Mouse (Mus musculus) small intestine, adult 2 months (tissue): Measurements from ENCODE around the gene Zfp827. TPM values are rescaled to one million over a fixed set of nuclear protein-coding genes. Genes with fewer than 3 reads are reported as not detected.

Experiments used
- H3K27ac ChIP-seq: fragments of 200-500 bp; 2 replicates; pipeline ENCODE4 v1.5.1; 2012; ENCODE audit warnings: low read depth, low read length, control low read depth, inconsistent platforms; ENCODE audit not compliant: insufficient read depth
- H3K27me3 ChIP-seq: fragments of 200-500 bp; 2 replicates; pipeline ENCODE4 v1.6.1; 2012; ENCODE audit warnings: mild to moderate bottlenecking, moderate library complexity, low read length, inconsistent platforms; ENCODE audit not compliant: control insufficient read depth, insufficient read depth
- H3K36me3 ChIP-seq: fragments of 200-500 bp; 2 replicates; pipeline ENCODE4 v1.6.1; 2012; ENCODE audit warnings: mild to moderate bottlenecking, low read length, control low read depth, inconsistent platforms; ENCODE audit not compliant: control insufficient read depth, insufficient read depth
- H3K4me1 ChIP-seq: fragments of 200-500 bp; 2 replicates; pipeline ENCODE4 v1.6.1; 2012; ENCODE audit warnings: low read length, inconsistent platforms, mixed read lengths; ENCODE audit not compliant: control insufficient read depth, insufficient read depth, insufficient read length
- H3K4me3 ChIP-seq: fragments of 200-500 bp; 2 replicates; pipeline ENCODE4 v1.5.1; 2012; ENCODE audit warnings: low read depth, mild to moderate bottlenecking, control low read depth, inconsistent platforms, low read length, moderate library complexity
- CTCF ChIP-seq: fragments of 200-500 bp; IDR thresholded peaks from 2 replicates; pipeline ENCODE4 v1.5.1; 2012; ENCODE audit warnings: low read depth, mild to moderate bottlenecking, control low read depth, inconsistent platforms, low read length, moderate library complexity, mixed read lengths; ENCODE audit not compliant: insufficient replicate concordance, insufficient read length; ENCODE audit errors: extremely low read depth
- POLR2A ChIP-seq: fragments of 200-500 bp; IDR thresholded peaks from 2 replicates; pipeline ENCODE4 v1.6.1; 2012; ENCODE audit warnings: low read depth, mild to moderate bottlenecking, control low read depth, inconsistent platforms, low read length, moderate library complexity
- WGBS: fragments of 180-500 bp; shearing (Covaris S2); methylation state at CpG from one replicate; pipeline ENCODE4 v1.1.7; 2018; 5-methylcytosine and 5-hydroxymethylcytosine counted together
- polyA plus RNA-seq: library from polyadenylated mRNA; depleted of rRNA; stranded (reverse); fragments of >200 nt; gene quantifications from 2 replicates; pipeline ENCODE4 v1.2.3, GENCODE M21; 2012

Zfp827 gene
- polyA plus RNA-seq, 1 experiment: 16.9 TPM

DNA sequence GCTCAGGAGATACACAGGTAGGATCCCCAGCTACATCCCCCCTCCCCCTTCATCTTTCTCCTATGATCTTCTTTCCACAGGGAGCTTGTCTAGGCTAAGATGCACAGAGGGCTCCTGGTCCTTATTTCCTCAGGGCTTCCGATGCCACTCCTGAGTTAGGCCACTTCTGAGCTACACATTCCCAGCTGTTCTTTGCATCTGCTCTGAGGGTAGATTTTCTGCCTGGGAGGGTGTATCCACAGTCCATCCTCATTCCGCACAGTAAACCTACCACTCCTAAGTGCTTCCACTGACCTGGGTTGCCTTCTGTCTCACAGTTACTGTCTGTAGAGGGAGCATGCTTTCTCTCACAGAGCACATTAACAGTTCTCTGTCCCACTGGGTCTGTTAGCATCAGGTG is 37.7 kb downstream of the Zfp827 start:
- TF ChIP-seq CTCF (no peak), POLR2A (no peak)
- Histone ChIP-seq H3K27ac (no peak overlapping the region), H3K27me3 (no peaks in the 10 kb centered on the region), H3K4me3 (no peak overlapping the region), H3K36me3 (peaks cover 30% of the 10 kb centered on the region), H3K4me1 (no peaks in the 10 kb centered on the region)
- 94% methylated on average over 2 of the region's 2 CpGs for WGBS

DNA sequence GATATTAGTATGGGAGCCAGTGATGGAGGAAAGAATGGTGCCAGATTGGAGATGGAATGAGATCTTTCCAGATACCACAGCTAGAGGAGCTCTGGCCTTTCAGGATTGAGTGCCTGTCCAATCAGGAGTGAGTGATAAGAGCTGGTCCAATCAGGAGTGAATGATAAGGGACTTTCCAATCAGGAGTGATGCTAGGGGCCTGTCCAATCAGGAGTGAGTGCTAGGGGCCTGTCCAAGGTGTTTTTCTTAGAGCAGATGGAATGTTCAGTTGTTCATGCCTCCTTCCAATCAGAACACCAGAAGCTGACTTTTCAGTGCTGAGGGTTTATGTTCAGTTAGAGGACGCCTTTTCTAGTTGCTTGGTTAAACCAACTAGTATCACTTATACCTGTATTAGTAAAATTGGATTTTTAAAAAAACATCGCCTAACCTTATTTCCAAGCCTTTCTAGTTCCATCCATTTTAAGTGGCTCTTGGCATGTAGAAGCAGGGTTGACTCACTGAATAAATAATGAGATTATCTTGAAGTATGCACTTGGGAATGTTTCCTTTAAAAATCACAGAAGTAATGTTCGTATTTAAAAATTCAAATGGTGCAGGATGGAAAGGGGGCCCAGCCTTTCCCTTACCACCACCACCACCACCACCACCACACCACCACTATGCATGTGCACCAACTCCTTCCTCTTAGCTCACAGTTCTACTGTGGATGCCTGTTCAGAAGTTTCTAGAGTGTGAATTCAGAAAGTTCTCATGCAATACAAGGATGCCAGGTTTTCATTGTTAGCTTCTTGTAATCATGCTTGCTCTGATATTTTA is 39.8 kb downstream of the Zfp827 start:
- no peak overlapping the region for H3K27ac ChIP-seq
- WGBS: 83% methylated on average over 3 of the region's 3 CpGs
- no peak overlapping the region for H3K4me3 ChIP-seq
- H3K27me3 ChIP-seq: no peaks in the 10 kb centered on the region
- peaks cover 32% of the 10 kb centered on the region for H3K36me3 ChIP-seq
- no peak for TF ChIP-seq POLR2A
- no peak for TF ChIP-seq CTCF
- no peaks in the 10 kb centered on the region for H3K4me1 ChIP-seq

DNA sequence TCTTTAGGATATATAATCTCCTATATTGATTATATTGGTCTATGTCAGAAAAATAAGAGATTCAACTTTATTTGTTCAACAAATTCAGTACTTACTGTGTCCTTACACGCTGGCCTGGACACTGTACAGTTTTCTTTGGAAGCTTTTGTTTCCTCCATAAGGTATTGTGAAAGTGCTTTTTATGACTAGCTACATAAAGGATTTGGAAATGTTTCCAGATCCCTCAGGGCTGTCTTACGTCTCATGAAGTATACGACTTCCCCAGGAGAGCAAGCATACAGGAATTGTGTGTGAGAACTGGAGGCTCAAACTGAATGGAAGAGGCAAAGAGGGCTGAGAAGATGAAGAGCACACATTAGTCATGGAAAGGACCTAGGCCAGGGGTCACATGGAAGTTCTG is 45.1 kb downstream of the Zfp827 start:
- Histone ChIP-seq H3K27ac (no peak overlapping the region), H3K27me3 (no peaks in the 10 kb centered on the region), H3K4me1 (peaks cover 5% of the 10 kb centered on the region; the same call in 1 of the 2 replicates), H3K4me3 (no peak overlapping the region), H3K36me3 (peaks cover 43% of the 10 kb centered on the region)
- TF ChIP-seq POLR2A: no peak
- TF ChIP-seq CTCF: no peak
- WGBS: 89% methylated on average over 3 of the region's 3 CpGs

DNA sequence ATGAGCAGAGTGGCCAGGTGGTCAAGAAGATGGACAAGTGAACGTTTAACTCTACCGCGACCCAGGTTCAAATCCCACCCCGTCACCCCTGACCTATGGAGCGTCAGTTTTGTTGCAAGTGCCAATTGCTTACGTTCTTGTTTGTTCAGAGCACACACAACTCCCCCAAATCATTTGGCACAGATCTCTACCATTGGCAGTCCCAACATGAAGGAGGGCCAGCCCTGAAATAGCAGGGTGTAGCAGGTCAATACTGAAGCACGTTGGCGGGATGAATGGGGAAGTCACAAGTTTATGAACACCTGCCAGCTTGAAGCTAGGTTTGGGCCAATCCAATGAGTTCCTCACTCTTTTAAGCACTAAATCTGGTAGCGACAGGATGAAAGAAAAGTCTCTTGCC is 46.7 kb downstream of the Zfp827 start:
- no peak overlapping the region for H3K27ac ChIP-seq
- WGBS: 48% methylated on average over 9 of the region's 9 CpGs
- H3K4me3 ChIP-seq: no peak overlapping the region
- no peaks in the 10 kb centered on the region for H3K27me3 ChIP-seq
- no peak for TF ChIP-seq CTCF
- peaks cover 11% of the 10 kb centered on the region for H3K4me1 ChIP-seq
- peaks cover 36% of the 10 kb centered on the region for H3K36me3 ChIP-seq

DNA sequence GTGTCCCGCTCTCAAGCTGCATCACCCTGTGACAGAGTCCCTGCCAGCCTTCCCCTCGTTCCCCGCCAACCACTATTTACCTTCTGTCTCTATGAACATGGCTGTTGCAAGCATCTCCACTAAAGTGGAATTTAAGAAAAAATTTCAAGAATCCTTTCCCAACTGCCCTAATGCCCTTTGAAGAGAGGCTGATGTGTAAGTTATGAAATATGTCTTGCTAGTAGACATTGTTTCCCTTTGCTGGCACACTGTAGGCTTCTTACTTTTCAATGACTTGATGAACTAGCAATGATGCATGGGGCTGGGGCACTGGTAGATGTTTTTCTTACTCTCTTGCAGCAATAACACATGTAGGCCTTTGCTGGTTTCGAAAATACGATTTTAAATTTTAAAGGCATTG is 49.0 kb downstream of the Zfp827 start:
- Histone ChIP-seq H3K4me3 (no peak overlapping the region), H3K36me3 (peaks cover 21% of the 10 kb centered on the region), H3K4me1 (peaks cover 16% of the 10 kb centered on the region), H3K27me3 (no peaks in the 10 kb centered on the region), H3K27ac (no peak overlapping the region)
- TF ChIP-seq POLR2A (no peak), CTCF (no peak)
- 93% methylated on average over 5 of the region's 5 CpGs for WGBS

DNA sequence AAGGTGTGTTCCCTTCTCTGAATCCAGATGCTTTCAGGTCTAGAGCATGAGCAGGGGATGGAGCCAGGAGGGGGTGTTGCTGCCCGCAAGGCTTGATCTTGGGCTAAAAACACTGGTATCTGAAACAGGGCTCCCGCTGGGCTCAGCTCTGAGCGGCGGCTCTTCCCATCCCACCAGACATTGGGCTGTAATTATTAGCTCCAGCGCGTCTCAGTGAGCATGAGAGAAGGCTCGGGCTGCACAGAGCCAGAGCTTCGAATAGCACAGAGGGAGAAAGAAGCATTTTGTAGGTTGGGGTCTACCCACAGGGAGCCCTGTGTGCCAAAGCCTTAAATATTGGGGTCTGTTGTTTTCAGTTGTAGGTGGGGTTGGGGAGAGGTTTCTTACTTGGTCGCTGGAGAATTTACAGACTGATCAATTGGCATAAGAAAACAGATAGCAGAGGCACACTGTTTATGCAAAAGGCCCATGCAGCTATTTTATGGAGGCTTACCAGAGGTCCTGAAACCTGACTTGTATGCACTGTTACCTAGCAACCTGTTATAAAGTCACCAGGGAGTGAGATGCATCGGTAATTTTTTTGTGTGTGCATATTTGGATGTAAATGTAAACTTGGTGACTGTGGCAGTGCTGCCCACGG is 50.4 kb downstream of the Zfp827 start:
- no peak overlapping the region for H3K4me3 ChIP-seq
- H3K4me1 ChIP-seq: peaks cover 21% of the 10 kb centered on the region
- peaks cover 17% of the 10 kb centered on the region for H3K36me3 ChIP-seq
- no peaks in the 10 kb centered on the region for H3K27me3 ChIP-seq
- 46% methylated on average over 11 of the region's 11 CpGs for WGBS
- no peak for TF ChIP-seq CTCF
- TF ChIP-seq POLR2A: no peak
- H3K27ac ChIP-seq: no peak overlapping the region

DNA sequence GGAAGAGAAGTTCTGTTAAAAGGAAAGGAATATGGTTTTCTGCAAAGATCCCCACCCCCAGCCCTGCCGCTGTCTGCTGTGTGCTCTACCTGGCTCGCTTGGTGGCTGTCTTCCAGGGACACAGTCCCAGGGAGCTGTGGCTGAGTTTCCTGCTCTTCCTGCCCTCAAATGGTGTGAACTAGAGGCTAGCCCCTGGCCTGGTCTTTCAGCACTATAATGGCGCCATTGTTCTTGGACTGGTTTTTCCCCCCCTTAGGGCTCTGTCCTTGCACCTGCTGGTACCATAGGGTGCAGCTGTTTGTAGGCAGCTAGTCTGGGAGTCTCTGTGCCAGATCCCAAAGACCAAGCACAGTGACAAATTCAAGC is 50.9 kb downstream of the Zfp827 start:
- Histone ChIP-seq H3K36me3 (peaks cover 12% of the 10 kb centered on the region), H3K27ac (peak overlapping the region; percentile 72)

More for the DNA sequence above, 50.9 kb downstream of the Zfp827 start:
- no peak overlapping the region for H3K4me3 ChIP-seq
- TF ChIP-seq POLR2A (no peak), CTCF (no peak)
- WGBS: 30% methylated on average over 3 of the region's 3 CpGs
- no peaks in the 10 kb centered on the region for H3K27me3 ChIP-seq
- peaks cover 22% of the 10 kb centered on the region for H3K4me1 ChIP-seq
